Mouse (Mus musculus) thymus, adult 2 months (tissue): ENCODE data around the gene Slc35a5.

Source experiments
- CTCF ChIP-seq: fragments of 200-500 bp; IDR thresholded peaks from 2 replicates; pipeline ENCODE4 v1.5.1; 2012; ENCODE audit warnings: mild to moderate bottlenecking, control low read depth, low read length, moderate library complexity, borderline replicate concordance; ENCODE audit not compliant: control insufficient read depth, poor library complexity, insufficient read depth; ENCODE audit errors: extremely low read depth
- POLR2A ChIP-seq: fragments of 200-500 bp; IDR thresholded peaks from 2 replicates; pipeline ENCODE4 v1.6.1; 2012; ENCODE audit warnings: mild to moderate bottlenecking, low read length, control low read depth, moderate library complexity; ENCODE audit not compliant: control insufficient read depth, poor library complexity, insufficient read depth; ENCODE audit errors: extremely low read depth

- TF ChIP-seq CTCF: no peak
- TF ChIP-seq POLR2A: no peak
Measured at GRCm38 (mm10) chr16:45098886-45099210, 59.7 kb downstream of the Slc35a5 start.
